Mouse (Mus musculus) bone marrow macrophage, adult 2 months (primary cell): ENCODE measurements around the gene Pbx3.

Source experiments
- CTCF ChIP-seq: IDR thresholded peaks from 2 replicates; pipeline ENCODE4 v1.5.1; 2012; ENCODE audit warnings: low read depth, mild to moderate bottlenecking, low read length, moderate library complexity
- POLR2A ChIP-seq: IDR thresholded peaks from 2 replicates; pipeline ENCODE4 v1.6.1; 2012; ENCODE audit warnings: mild to moderate bottlenecking, low read depth, low read length, borderline replicate concordance

GRCm38 (mm10) chr2:34193276-34193675 is 179.7 kb downstream of the Pbx3 start:
- TF ChIP-seq CTCF (no peak), POLR2A (no peak)
